Comparison of ENCODE assay signal across 22 mouse cellular contexts in genomic region chr12:41275361-41275760, GRCm38 (mm10).
A peak's percentile ranks its signal among the peaks of the same experiment; 100 is the strongest.
DNase-seq lines count a peak whose midpoint lies in the region; ATAC-seq and TF ChIP-seq lines count a peak whose summit lies in the region.
"Had no signal": no experiment of that assay in that cellular context is flagged by ENCODE, and none has a peak within 500 bp of the region (broad histone marks: within the 10 kb centered on the region; RNA-seq: fewer than 3 reads in every experiment).

No protein-coding gene starts in this region.

- no peak overlapping the region for H3K9ac ChIP-seq in heart, embryonic 13.5 days
- no peak overlapping the region for H3K9ac ChIP-seq in heart, adult 2 months (ENCODE audit: low read depth, low read length)
- H3K9ac ChIP-seq in midbrain, embryonic 11.5 days (ENCODE audit: low read length) = no peak overlapping the region
- no peak overlapping the region for H3K9ac ChIP-seq in midbrain, embryonic 15.5 days
- H3K9ac ChIP-seq: embryonic facial prominence, embryonic 15.5 days; forebrain, embryonic 12.5 days; heart, embryonic 12.5 days; hindbrain, embryonic 12.5 days; kidney, embryonic 15.5 days; liver, embryonic 15.5 days had no signal

- intact Hi-C loops in heart, adult 2 months (cut with DNase I) = no loop called here
- intact Hi-C loops in left cerebral cortex, postnatal 4 days (cut with DNase I) = no loop called here

- H3K4me2 ChIP-seq in heart, embryonic 13.5 days = no peak overlapping the region
- H3K4me2 ChIP-seq in midbrain, embryonic 11.5 days = no peak overlapping the region
- H3K4me2 ChIP-seq in midbrain, embryonic 15.5 days = no peak overlapping the region
- H3K4me2 ChIP-seq: embryonic facial prominence, embryonic 15.5 days; forebrain, embryonic 12.5 days; heart, embryonic 12.5 days; hindbrain, embryonic 12.5 days; kidney, embryonic 15.5 days; liver, embryonic 15.5 days had no signal

- no peak for TF ChIP-seq EP300 in heart, adult 2 months (IDR thresholded peaks at IDR 0.05; ENCODE audit: insufficient read depth, low read depth, low read length)

- peak overlapping the region; percentile 25; the same call in 1 of the 2 replicates for H3K27ac ChIP-seq in heart, embryonic 13.5 days (replicated peaks)
- no peak overlapping the region for H3K27ac ChIP-seq in heart, adult 2 months
- H3K27ac ChIP-seq in layer of hippocampus, adult 2 months = peak overlapping the region; percentile 33
- H3K27ac ChIP-seq in midbrain, embryonic 11.5 days (ENCODE audit: low read depth, low read length) = no peak overlapping the region
- H3K27ac ChIP-seq in midbrain, embryonic 15.5 days = no peak overlapping the region
- H3K27ac ChIP-seq: embryonic facial prominence, embryonic 15.5 days; forebrain, embryonic 12.5 days; hindbrain, embryonic 12.5 days; kidney, embryonic 15.5 days; liver, embryonic 15.5 days; midbrain, embryonic 10.5 days had no signal

- peaks cover 20% of the 10 kb centered on the region for H3K4me1 ChIP-seq in heart, embryonic 13.5 days
- no peaks in the 10 kb centered on the region; the same call in 1 of the 2 replicates for H3K4me1 ChIP-seq in heart, adult 2 months (ENCODE audit: control insufficient read depth, insufficient read depth, low read length)
- no peaks in the 10 kb centered on the region for H3K4me1 ChIP-seq in midbrain, embryonic 11.5 days (ENCODE audit: control insufficient read depth, insufficient read depth, low read length)
- H3K4me1 ChIP-seq in midbrain, embryonic 15.5 days = no peaks in the 10 kb centered on the region
- H3K4me1 ChIP-seq: embryonic facial prominence, embryonic 15.5 days; forebrain, embryonic 12.5 days; hindbrain, embryonic 12.5 days; kidney, embryonic 15.5 days; liver, embryonic 15.5 days had no signal

- TF ChIP-seq CTCF in heart, adult 2 months (IDR thresholded peaks at IDR 0.05) = no peak
- TF ChIP-seq CTCF in layer of hippocampus, adult 2 months (conservative IDR thresholded peaks at IDR 0.05) = no peak

- no peak for ATAC-seq in heart, embryonic 13.5 days (ENCODE audit: extremely low read depth, insufficient number of reproducible peaks, low FRiP score, low TSS enrichment)
- ATAC-seq in midbrain, embryonic 11.5 days (ENCODE audit: low FRiP score) = no peak
- ATAC-seq in midbrain, embryonic 15.5 days (replicated peaks) = no peak

- no peaks in the 10 kb centered on the region for H3K36me3 ChIP-seq in heart, embryonic 13.5 days
- no peaks in the 10 kb centered on the region for H3K36me3 ChIP-seq in heart, adult 2 months (ENCODE audit: control insufficient read depth, insufficient read depth, low read length)
- no peaks in the 10 kb centered on the region for H3K36me3 ChIP-seq in midbrain, embryonic 11.5 days (ENCODE audit: control insufficient read depth, insufficient read depth, low read length)
- H3K36me3 ChIP-seq in midbrain, embryonic 15.5 days (replicated peaks) = no peaks in the 10 kb centered on the region
- H3K36me3 ChIP-seq: embryonic facial prominence, embryonic 15.5 days; forebrain, embryonic 12.5 days; heart, embryonic 12.5 days; hindbrain, embryonic 12.5 days; kidney, embryonic 15.5 days; liver, embryonic 15.5 days; midbrain, embryonic 10.5 days had no signal

- no peaks in the 10 kb centered on the region for H3K27me3 ChIP-seq in heart, embryonic 13.5 days (replicated peaks)
- no peaks in the 10 kb centered on the region for H3K27me3 ChIP-seq in heart, adult 2 months (ENCODE audit: control insufficient read depth, insufficient read depth, low read length)
- H3K27me3 ChIP-seq in midbrain, embryonic 11.5 days (ENCODE audit: control insufficient read depth, insufficient read depth, low read length) = no peaks in the 10 kb centered on the region
- no peaks in the 10 kb centered on the region for H3K27me3 ChIP-seq in midbrain, embryonic 15.5 days (replicated peaks)
- H3K27me3 ChIP-seq: embryonic facial prominence, embryonic 15.5 days; forebrain, embryonic 12.5 days; heart, embryonic 12.5 days; hindbrain, embryonic 12.5 days; kidney, embryonic 15.5 days; liver, embryonic 15.5 days had no signal

- H3K9me3 ChIP-seq in heart, embryonic 13.5 days = no peaks in the 10 kb centered on the region
- no peaks in the 10 kb centered on the region for H3K9me3 ChIP-seq in midbrain, embryonic 11.5 days (ENCODE audit: control insufficient read depth, low read length)
- no peaks in the 10 kb centered on the region for H3K9me3 ChIP-seq in midbrain, embryonic 15.5 days
- H3K9me3 ChIP-seq: embryonic facial prominence, embryonic 15.5 days; forebrain, embryonic 12.5 days; heart, embryonic 12.5 days; hindbrain, embryonic 12.5 days; kidney, embryonic 15.5 days; liver, embryonic 15.5 days had no signal

- H3K4me3 ChIP-seq in heart, embryonic 13.5 days = no peak overlapping the region
- no peak overlapping the region for H3K4me3 ChIP-seq in heart, adult 2 months
- H3K4me3 ChIP-seq in layer of hippocampus, adult 2 months = no peak overlapping the region
- H3K4me3 ChIP-seq in midbrain, embryonic 11.5 days (ENCODE audit: low read depth, low read length) = no peak overlapping the region
- H3K4me3 ChIP-seq in midbrain, embryonic 15.5 days = no peak overlapping the region
- H3K4me3 ChIP-seq: embryonic facial prominence, embryonic 15.5 days; forebrain, embryonic 12.5 days; heart, embryonic 12.5 days; hindbrain, embryonic 12.5 days; kidney, embryonic 15.5 days; liver, embryonic 15.5 days; midbrain, embryonic 10.5 days had no signal

- DNase-seq in heart, adult 2 months = no peak
- no peak for DNase-seq in layer of hippocampus, adult 2 months (ENCODE audit: low spot score in 2 of 2)
- no peak for DNase-seq in layer of hippocampus, adult 8-10 months (ENCODE audit: low spot score in 2 of 2)
- peak; percentile 37 for DNase-seq in midbrain, embryonic 11.5 days (ENCODE audit: low spot score, missing footprints)
- DNase-seq in left cerebral cortex, postnatal 4 days = no peak
- DNase-seq: adrenal gland, postnatal 14 days; cerebellum, adult 18-20 months; gastrocnemius, postnatal 25 days; heart, adult 11 months; kidney, adult 11 months; kidney, postnatal 36 days; layer of hippocampus, postnatal 36 days; lung, postnatal 14 days had no signal

- H3K79me2 ChIP-seq in heart, adult 2 months (replicated peaks; ENCODE audit: control insufficient read depth, insufficient read depth, low read length) = no peaks in the 10 kb centered on the region

- 13% methylated on average over 3 of the region's 3 CpGs for WGBS in heart, embryonic 13.5 days
- 4% methylated on average over 3 of the region's 3 CpGs for WGBS in heart, adult 2 months
- WGBS in midbrain, embryonic 11.5 days = 67% methylated on average over 3 of the region's 3 CpGs
- WGBS in midbrain, embryonic 15.5 days = 43% methylated on average over 3 of the region's 3 CpGs

- no peak for TF ChIP-seq POLR2A in heart, adult 2 months (IDR thresholded peaks at IDR 0.05; ENCODE audit: insufficient read depth, low read depth, low read length)

Comparison
In these comparisons a context has a peak if more than half of its experiments do, and no peak if none do; other contexts are left out.
1. H3K27ac ChIP-seq: peak in heart, embryonic 13.5 days (single experiment) and layer of hippocampus, adult 2 months (single experiment); none in heart, adult 2 months (single experiment), midbrain, embryonic 11.5 days (single experiment) and midbrain, embryonic 15.5 days (single experiment).